Mouse (Mus musculus) layer of hippocampus, adult 18-20 months (tissue): ENCODE measurements around the gene Tmem37. TPM values are rescaled to one million over a fixed set of nuclear protein-coding genes. Genes with fewer than 3 reads are reported as not detected.

Experiments
- DNase-seq, 2 experiments: peaks; one replicate each; pipeline ENCODE4 v3.0.0; 2022; ENCODE audit warnings: low spot score in 2 of 2
- total RNA-seq, 2 experiments: library from RNA; stranded (reverse); gene quantifications; 2 replicates each; pipeline ENCODE4 v1.2.3; 2021

Gene Tmem37
- total RNA-seq, 2 experiments from 2014 or later = 1.2 to 1.5 TPM

GRCm38 (mm10) chr1:120057674-120058430 is 16.0 kb downstream of the Tmem37 start:
- no peak for DNase-seq

- DNase-seq = no peak
Observed at GRCm38 (mm10) chr1:120057044-120057443, 16.8 kb downstream of the Tmem37 start.

- no peak for DNase-seq
Observed at GRCm38 (mm10) chr1:120056236-120056635, 17.6 kb downstream of the Tmem37 start.

- DNase-seq = no peak
Observed at GRCm38 (mm10) chr1:120055475-120055874, 18.4 kb downstream of the Tmem37 start.

GRCm38 (mm10) chr1:120054997-120055396 is 18.9 kb downstream of the Tmem37 start:
- no peak for DNase-seq

GRCm38 (mm10) chr1:120051070-120051469 is 22.8 kb downstream of the Tmem37 start:
- DNase-seq = no peak

- DNase-seq = no peak
Observed at GRCm38 (mm10) chr1:120047325-120047724, 26.5 kb downstream of the Tmem37 start.

- no peak for DNase-seq
Observed at GRCm38 (mm10) chr1:120044584-120044983, 29.3 kb downstream of the Tmem37 start.

- DNase-seq = no peak
Observed at GRCm38 (mm10) chr1:120042421-120042820, 31.5 kb downstream of the Tmem37 start.

GRCm38 (mm10) chr1:120038594-120038993 is 35.3 kb downstream of the Tmem37 start:
- no peak for DNase-seq

- DNase-seq = peak in 1 of 2 experiments; percentile 30
Observed at GRCm38 (mm10) chr1:120037021-120037683, 36.7 kb downstream of the Tmem37 start.

- DNase-seq = no peak
Observed at GRCm38 (mm10) chr1:120035456-120036034, 38.3 kb downstream of the Tmem37 start.

GRCm38 (mm10) chr1:120034793-120035192 is 39.1 kb downstream of the Tmem37 start:
- no peak for DNase-seq

GRCm38 (mm10) chr1:120033469-120033854 is 40.4 kb downstream of the Tmem37 start:
- DNase-seq = no peak

- DNase-seq = peak; percentile 40 to 75
Observed at GRCm38 (mm10) chr1:120032804-120033468, 40.9 kb downstream of the Tmem37 start.

GRCm38 (mm10) chr1:120030474-120030873 is 43.4 kb downstream of the Tmem37 start:
- DNase-seq = no peak

- no peak for DNase-seq
Observed at GRCm38 (mm10) chr1:120027693-120028092, 46.2 kb downstream of the Tmem37 start.

- no peak for DNase-seq
Observed at GRCm38 (mm10) chr1:120025050-120025439, 48.8 kb downstream of the Tmem37 start.

- no peak for DNase-seq
Observed at GRCm38 (mm10) chr1:120024331-120025049, 49.4 kb downstream of the Tmem37 start.

- peak; percentile 21 to 22 for DNase-seq
Observed at GRCm38 (mm10) chr1:120021951-120022350, 51.9 kb downstream of the Tmem37 start.

GRCm38 (mm10) chr1:120020322-120020897 is 53.5 kb downstream of the Tmem37 start:
- no peak for DNase-seq
